Mouse (Mus musculus) embryonic facial prominence, embryonic 11.5 days (tissue): ENCODE measurements around the gene Myh11. TPM values are rescaled to one million over a fixed set of nuclear protein-coding genes. Genes with fewer than 3 reads are reported as not detected.
A peak's percentile ranks its signal among the peaks of the same experiment; 100 is the strongest.

ENCODE experiments used
- ATAC-seq: fragments of 200-750 bp; cut with Nextera tagmentation; replicated peaks from 2 replicates; pipeline ENCODE4 v1.8.0; 2017; ENCODE audit warnings: low read depth; ENCODE audit not compliant: insufficient number of reproducible peaks, low FRiP score, low TSS enrichment
- DNase-seq: peaks from one replicate; pipeline ENCODE4 v3.0.0-alpha.2; 2015; ENCODE audit warnings: low spot score
- H3K27ac ChIP-seq: fragments of 300-500 bp; sonication (generic); replicated peaks from 2 replicates; pipeline ENCODE4 v1.5.1; 2014; ENCODE audit warnings: mild to moderate bottlenecking, low read depth, low read length, control low read depth
- H3K27me3 ChIP-seq: fragments of 300-500 bp; sonication (generic); 2 replicates; pipeline ENCODE4 v1.6.1; 2014; ENCODE audit warnings: mild to moderate bottlenecking, low read length, moderate library complexity, mixed read lengths; ENCODE audit not compliant: control insufficient read depth, insufficient read depth
- H3K36me3 ChIP-seq: fragments of 300-500 bp; sonication (generic); replicated peaks from 2 replicates; pipeline ENCODE4 v1.6.1; 2014; ENCODE audit warnings: low read depth, mild to moderate bottlenecking, low read length, moderate library complexity, mixed read lengths; ENCODE audit not compliant: control insufficient read depth, insufficient read depth
- H3K4me1 ChIP-seq: fragments of 300-500 bp; sonication (generic); 2 replicates; pipeline ENCODE4 v1.6.1; 2014; ENCODE audit warnings: low read length, mixed read lengths; ENCODE audit not compliant: control insufficient read depth, insufficient read depth
- H3K4me2 ChIP-seq: fragments of 300-500 bp; sonication (generic); 2 replicates; pipeline ENCODE4 v1.6.1; 2014; ENCODE audit warnings: low read depth, mild to moderate bottlenecking, control low read depth, low read length, moderate library complexity
- H3K4me3 ChIP-seq: fragments of 300-500 bp; sonication (generic); 2 replicates; pipeline ENCODE4 v1.5.1; 2014; ENCODE audit warnings: low read depth, low read length, control low read depth
- H3K9ac ChIP-seq: fragments of 300-500 bp; sonication (generic); replicated peaks from 2 replicates; pipeline ENCODE4 v1.6.1; 2014; ENCODE audit warnings: mild to moderate bottlenecking, control low read depth, low read length
- H3K9me3 ChIP-seq: fragments of 300-500 bp; sonication (generic); replicated peaks from 2 replicates; pipeline ENCODE4 v1.6.1; 2016; ENCODE audit warnings: mild to moderate bottlenecking, low read length, inconsistent platforms, mixed read lengths; ENCODE audit not compliant: control insufficient read depth
- WGBS: fragments of 180-500 bp; shearing (Covaris S2); extraction: QIAGEN DNeasy Blood & Tissue Kit; methylation state at CpG from one replicate; pipeline ENCODE4 v1.1.7; 2014; 5-methylcytosine and 5-hydroxymethylcytosine counted together
- polyA plus RNA-seq: library from polyadenylated mRNA; unstranded; fragments of >200 nt; fragmentation: Nextera tagmentation; extraction: Ambion mirVana; gene quantifications from 2 replicates; pipeline ENCODE4 v1.2.1, GENCODE M21; 2014

Myh11 gene
- polyA plus RNA-seq: 0.08 and 0.38 TPM in 2 replicates

DNA sequence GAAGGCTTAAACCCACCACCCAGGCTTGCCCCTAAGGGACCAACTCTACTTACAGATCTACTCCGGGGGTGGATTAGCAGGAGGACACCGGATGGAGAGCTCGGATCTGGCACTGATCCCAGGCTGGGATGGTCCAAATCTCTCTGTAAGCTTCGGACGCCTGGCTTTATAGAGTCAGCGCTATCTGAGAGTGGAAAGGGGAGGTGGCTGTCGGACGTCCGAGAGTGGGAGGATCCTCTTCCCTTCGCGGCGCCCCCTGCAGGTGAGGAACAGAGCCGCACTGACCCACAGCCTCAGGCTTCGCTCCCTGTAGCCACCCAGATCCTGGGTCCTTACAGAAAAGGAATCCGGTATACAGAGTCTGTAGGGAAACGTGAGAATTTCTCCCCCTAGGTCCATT lies at the start of gene Myh11:
Gene Myh11, minus strand, starts transcription at position 150 of the 400 bp plus-strand sequence.
- H3K36me3 ChIP-seq: no peaks in the 10 kb centered on the region
- no peak; the same call in 1 of the 2 replicates for ATAC-seq
- H3K27ac ChIP-seq: no peak within 1 kb of the TSS
- 7% methylated on average over 15 of the region's 16 CpGs for WGBS
- peak within 1 kb of the TSS; percentile 15; the same call in 1 of the 2 replicates for H3K4me3 ChIP-seq
- peak within 1 kb of the TSS; percentile 39 for H3K4me2 ChIP-seq
- 0 out of 2 replicates have a peak within 1 kb of the TSS, but pooled peaks have one; percentile 6 for H3K9ac ChIP-seq
- peaks cover 7% of the 10 kb centered on the region; the same call in 1 of the 2 replicates for H3K27me3 ChIP-seq
- H3K9me3 ChIP-seq: no peaks in the 10 kb centered on the region
- peak; percentile 67 for DNase-seq
- H3K4me1 ChIP-seq: no peaks in the 10 kb centered on the region; the same call in 1 of the 2 replicates

GRCm38 (mm10) chr16:14328156-14328555 lies 37.0 kb upstream of the Myh11 start:
- no peak for DNase-seq
- no peaks in the 10 kb centered on the region for H3K36me3 ChIP-seq
- H3K27ac ChIP-seq: no peak overlapping the region
- no peak overlapping the region for H3K4me2 ChIP-seq
- no peak for ATAC-seq
- WGBS: 60% methylated on average over 1 of the region's 1 CpGs
- H3K4me1 ChIP-seq: no peaks in the 10 kb centered on the region
- H3K4me3 ChIP-seq: no peak overlapping the region
- no peaks in the 10 kb centered on the region for H3K9me3 ChIP-seq
- no peaks in the 10 kb centered on the region for H3K27me3 ChIP-seq
- no peak overlapping the region for H3K9ac ChIP-seq

- WGBS: 57% methylated on average over 1 of the region's 1 CpGs
- no peaks in the 10 kb centered on the region for H3K9me3 ChIP-seq
- H3K36me3 ChIP-seq: no peaks in the 10 kb centered on the region
- no peak overlapping the region for H3K9ac ChIP-seq
- H3K4me3 ChIP-seq: no peak overlapping the region
- H3K27me3 ChIP-seq: no peaks in the 10 kb centered on the region
- no peak overlapping the region for H3K4me2 ChIP-seq
- ATAC-seq (no peak), DNase-seq (no peak)
- no peaks in the 10 kb centered on the region for H3K4me1 ChIP-seq
- no peak overlapping the region for H3K27ac ChIP-seq
Measured at GRCm38 (mm10) chr16:14320494-14320893, 29.3 kb upstream of the Myh11 start.

GRCm38 (mm10) chr16:14319681-14320080 lies 28.5 kb upstream of the Myh11 start:
- WGBS: 87% methylated on average over 3 of the region's 3 CpGs
- no peak overlapping the region for H3K4me3 ChIP-seq
- no peak overlapping the region for H3K4me2 ChIP-seq
- no peak for DNase-seq
- no peaks in the 10 kb centered on the region for H3K9me3 ChIP-seq
- no peaks in the 10 kb centered on the region for H3K27me3 ChIP-seq
- H3K27ac ChIP-seq: no peak overlapping the region
- no peak for ATAC-seq
- no peaks in the 10 kb centered on the region for H3K4me1 ChIP-seq
- no peak overlapping the region for H3K9ac ChIP-seq
- H3K36me3 ChIP-seq: no peaks in the 10 kb centered on the region

- ATAC-seq: peak; percentile 100
- peak within 1 kb of the TSS; percentile 75 for H3K4me3 ChIP-seq
- H3K27me3 ChIP-seq: no peaks in the 10 kb centered on the region
- peak; percentile 97 for DNase-seq
- peak within 1 kb of the TSS; percentile 65; the same call in 1 of the 2 replicates for H3K27ac ChIP-seq
- H3K9me3 ChIP-seq: no peaks in the 10 kb centered on the region
- H3K4me1 ChIP-seq: no peaks in the 10 kb centered on the region
- no peaks in the 10 kb centered on the region for H3K36me3 ChIP-seq
- H3K9ac ChIP-seq: peak within 1 kb of the TSS; percentile 83
- H3K4me2 ChIP-seq: peak within 1 kb of the TSS; percentile 66
- WGBS: 5% methylated on average over 51 of the region's 51 CpGs
Measured at GRCm38 (mm10) chr16:14316884-14317876, 26.0 kb upstream of the Myh11 start, which contains the start of gene Fopnl. Gene Fopnl (minus strand): TSS chr16:14317405.

GRCm38 (mm10) chr16:14312914-14313313 lies 21.7 kb upstream of the Myh11 start:
- Histone ChIP-seq H3K9ac (no peak overlapping the region), H3K4me1 (no peaks in the 10 kb centered on the region), H3K4me2 (no peak overlapping the region), H3K27me3 (no peaks in the 10 kb centered on the region), H3K4me3 (no peak overlapping the region), H3K36me3 (no peaks in the 10 kb centered on the region; the same call in 1 of the 2 replicates), H3K9me3 (no peaks in the 10 kb centered on the region), H3K27ac (no peak overlapping the region)
- no peak for DNase-seq
- ATAC-seq: no peak
- 91% methylated on average over 7 of the region's 7 CpGs for WGBS

DNA sequence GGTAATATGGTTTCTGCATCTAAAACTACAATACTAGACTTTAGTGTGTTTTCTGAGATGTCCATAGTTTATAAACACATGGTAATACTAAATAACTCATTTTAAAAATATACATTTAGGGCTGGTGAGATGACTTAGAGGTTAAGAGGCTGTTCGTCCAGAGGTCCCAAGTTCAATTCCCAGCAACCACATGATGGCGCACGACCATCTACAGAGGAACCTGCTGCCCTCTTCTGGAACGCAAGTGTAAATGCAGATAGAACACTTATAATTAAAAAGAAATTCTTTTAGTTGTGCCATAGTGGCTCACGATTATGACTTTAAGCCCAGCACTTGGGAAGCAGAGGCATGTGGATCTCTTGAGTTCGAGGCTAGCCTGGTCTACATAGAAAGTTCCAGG lies 20.2 kb upstream of the Myh11 start:
- Histone ChIP-seq H3K27me3 (no peaks in the 10 kb centered on the region), H3K9me3 (no peaks in the 10 kb centered on the region), H3K4me3 (no peak overlapping the region), H3K36me3 (no peaks in the 10 kb centered on the region; the same call in 1 of the 2 replicates), H3K4me1 (no peaks in the 10 kb centered on the region), H3K9ac (no peak overlapping the region), H3K4me2 (no peak overlapping the region), H3K27ac (no peak overlapping the region)
- peak; percentile 59 for DNase-seq
- 40% methylated on average over 6 of the region's 6 CpGs for WGBS
- ATAC-seq: no peak

DNA sequence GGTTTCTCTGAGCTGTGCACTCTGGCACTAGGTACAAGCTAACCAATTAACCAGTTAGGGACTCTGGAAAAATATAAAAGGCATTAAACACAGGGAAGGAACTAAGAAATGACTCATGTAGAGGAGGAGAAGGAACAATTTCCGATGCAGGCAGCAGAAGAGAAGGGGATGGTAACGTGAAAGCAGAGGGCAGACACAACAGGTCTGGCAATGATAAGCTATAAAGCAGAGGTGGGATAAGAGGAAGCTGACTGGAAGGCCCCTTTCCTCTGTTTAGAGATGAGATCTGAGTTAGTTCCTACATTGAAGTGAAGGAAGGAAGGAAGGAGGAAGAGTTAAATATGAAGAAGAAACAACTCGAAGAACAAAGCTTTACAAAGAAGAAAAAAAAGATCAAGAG lies 18.7 kb upstream of the Myh11 start:
- H3K36me3 ChIP-seq: no peaks in the 10 kb centered on the region; the same call in 1 of the 2 replicates
- no peak overlapping the region for H3K4me2 ChIP-seq
- H3K27ac ChIP-seq: no peak overlapping the region
- no peaks in the 10 kb centered on the region for H3K4me1 ChIP-seq
- no peaks in the 10 kb centered on the region for H3K9me3 ChIP-seq
- no peak overlapping the region for H3K9ac ChIP-seq
- H3K4me3 ChIP-seq: no peak overlapping the region
- ATAC-seq (no peak), DNase-seq (no peak)
- WGBS: 93% methylated on average over 3 of the region's 3 CpGs
- H3K27me3 ChIP-seq: no peaks in the 10 kb centered on the region
